Mouse (Mus musculus): Measurements from ENCODE around the gene Gba. TPM values are rescaled to one million over a fixed set of nuclear protein-coding genes. Genes with fewer than 3 reads are reported as not detected.

Gene Gba
- total and polyA plus RNA-seq, 2 experiments from 2014 or later: 46.8 to 77.4 TPM

DNA sequence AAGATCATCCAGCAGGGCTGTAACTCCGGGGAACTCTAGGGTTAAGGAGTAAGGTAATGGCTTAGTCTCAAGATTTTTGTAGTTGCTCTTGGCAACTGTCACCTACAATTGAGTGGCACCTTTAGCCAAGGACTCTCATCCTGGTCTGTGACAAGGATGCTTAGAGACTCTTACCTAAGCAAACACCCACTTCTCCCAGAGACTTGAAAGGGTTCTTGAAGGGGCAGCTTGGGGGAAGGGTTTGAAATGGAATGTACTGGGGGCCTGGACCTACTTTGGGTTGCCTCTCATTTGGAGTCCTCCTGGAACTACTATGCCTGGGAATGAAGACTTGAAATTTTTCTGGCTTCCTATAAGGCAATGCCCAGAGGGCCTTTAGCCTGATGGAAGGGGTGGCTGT, 15.5 kb downstream of the Gba start:
- Histone ChIP-seq H3K4me3 (ENCODE audit: low read length) (no peak overlapping the region), H3K4me1 (ENCODE audit: insufficient read depth, low read length) (peaks cover 7% of the 10 kb centered on the region; the same call in 1 of the 2 replicates), H3K4me2 (ENCODE audit: low read depth, low read length) (no peak overlapping the region), H3K9ac (replicated peaks; ENCODE audit: low read length) (no peak overlapping the region), H3K27ac (no peak overlapping the region), H3K9me3 (ENCODE audit: low read length) (no peaks in the 10 kb centered on the region), H3K36me3 (ENCODE audit: insufficient read depth, low read length) (no peaks in the 10 kb centered on the region), H3K27me3 (ENCODE audit: insufficient read depth, low read length) (no peaks in the 10 kb centered on the region)
- no peak for ATAC-seq
- WGBS: 83% methylated on average over 1 of the region's 1 CpGs
- DNase-seq (ENCODE audit: low spot score): no peak
- TF ChIP-seq CTCF (IDR thresholded peaks at IDR 0.05; ENCODE audit: low read depth): no peak

DNA sequence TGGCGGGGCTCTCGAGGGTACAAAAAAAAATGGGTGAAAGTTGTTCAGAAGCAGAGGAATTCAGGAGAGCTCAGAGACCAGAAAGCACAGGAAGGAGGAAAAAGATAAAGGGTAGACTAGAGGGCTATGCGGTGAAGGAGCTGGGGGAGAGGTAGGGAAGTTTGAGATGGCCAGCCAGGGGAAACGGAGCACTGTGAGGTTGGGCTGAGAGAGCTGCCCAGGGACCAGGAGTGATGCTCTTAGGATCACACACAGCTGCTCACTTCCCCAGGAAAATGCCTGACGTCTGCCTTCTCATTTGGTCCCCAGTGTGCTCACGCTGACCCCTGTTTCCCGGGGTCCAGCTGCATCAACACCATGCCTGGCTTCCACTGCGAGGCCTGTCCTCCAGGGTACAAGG, 16.8 kb downstream of the Gba start:
- no peak for TF ChIP-seq CTCF (IDR thresholded peaks at IDR 0.05; ENCODE audit: low read depth)

DNA sequence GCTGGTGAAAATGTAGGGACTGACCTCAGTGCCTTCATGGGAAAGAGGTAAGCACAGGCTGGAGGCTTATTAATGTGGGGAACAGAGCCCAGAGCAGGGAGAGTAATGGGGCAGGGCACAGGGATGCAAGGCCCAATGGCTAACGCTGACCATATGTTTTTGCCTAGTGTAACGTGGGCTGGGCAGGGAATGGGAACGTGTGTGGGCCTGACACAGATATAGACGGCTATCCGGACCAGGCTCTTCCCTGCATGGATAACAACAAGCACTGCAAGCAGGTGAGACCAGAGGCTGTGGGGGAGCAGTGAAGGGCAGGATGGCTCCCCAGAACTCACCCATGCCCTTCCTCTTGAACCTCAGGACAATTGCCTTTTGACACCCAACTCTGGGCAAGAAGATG, 18.4 kb downstream of the Gba start:
- Histone ChIP-seq H3K27ac (no peak overlapping the region), H3K9ac (replicated peaks; ENCODE audit: low read length) (no peak overlapping the region), H3K9me3 (ENCODE audit: low read length) (no peaks in the 10 kb centered on the region), H3K4me1 (ENCODE audit: insufficient read depth, low read length) (peaks cover 12% of the 10 kb centered on the region; the same call in 1 of the 2 replicates), H3K4me3 (ENCODE audit: low read length) (no peak overlapping the region), H3K36me3 (ENCODE audit: insufficient read depth, low read length) (no peaks in the 10 kb centered on the region), H3K4me2 (ENCODE audit: low read depth, low read length) (no peak overlapping the region), H3K27me3 (ENCODE audit: insufficient read depth, low read length) (no peaks in the 10 kb centered on the region)
- TF ChIP-seq CTCF (IDR thresholded peaks at IDR 0.05; ENCODE audit: low read depth): no peak
- DNase-seq (ENCODE audit: low spot score): no peak
- no peak for ATAC-seq
- 52% methylated on average over 5 of the region's 5 CpGs for WGBS

More for the DNA sequence above, 16.8 kb downstream of the Gba start:
- H3K9me3 ChIP-seq (ENCODE audit: low read length): no peaks in the 10 kb centered on the region
- ATAC-seq (no peak), DNase-seq (ENCODE audit: low spot score) (no peak)
- no peak overlapping the region for H3K4me2 ChIP-seq (ENCODE audit: low read depth, low read length)
- peaks cover 7% of the 10 kb centered on the region; the same call in 1 of the 2 replicates for H3K4me1 ChIP-seq (ENCODE audit: insufficient read depth, low read length)
- H3K27ac ChIP-seq: no peak overlapping the region
- H3K9ac ChIP-seq (replicated peaks; ENCODE audit: low read length): no peak overlapping the region
- 38% methylated on average over 8 of the region's 8 CpGs for WGBS
- H3K4me3 ChIP-seq (ENCODE audit: low read length): no peak overlapping the region
- no peaks in the 10 kb centered on the region for H3K36me3 ChIP-seq (ENCODE audit: insufficient read depth, low read length)
- no peaks in the 10 kb centered on the region for H3K27me3 ChIP-seq (ENCODE audit: insufficient read depth, low read length)

DNA sequence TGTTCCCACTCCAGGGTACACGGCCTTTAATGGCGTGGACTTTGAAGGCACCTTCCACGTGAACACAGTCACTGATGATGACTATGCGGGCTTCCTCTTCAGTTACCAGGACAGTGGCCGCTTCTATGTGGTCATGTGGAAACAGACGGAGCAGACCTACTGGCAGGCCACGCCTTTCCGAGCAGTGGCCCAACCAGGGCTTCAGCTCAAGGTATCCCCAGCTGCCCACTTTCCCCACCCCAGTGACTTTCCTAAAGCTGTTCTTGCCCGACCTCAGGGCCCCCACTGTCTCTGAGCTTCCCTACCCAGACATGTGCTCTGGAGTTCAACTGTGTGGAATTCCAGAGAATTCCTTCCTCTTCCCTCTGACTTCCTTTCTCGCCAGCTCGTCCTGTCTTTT, 22.1 kb downstream of the Gba start:
- ATAC-seq: no peak
- Histone ChIP-seq H3K4me2 (ENCODE audit: low read depth, low read length) (peak overlapping the region; percentile 68), H3K27ac (peak overlapping the region; percentile 78), H3K4me1 (ENCODE audit: insufficient read depth, low read length) (peaks cover 12% of the 10 kb centered on the region; the same call in 1 of the 2 replicates), H3K27me3 (ENCODE audit: insufficient read depth, low read length) (no peaks in the 10 kb centered on the region), H3K9ac (replicated peaks; ENCODE audit: low read length) (peak overlapping the region; percentile 41), H3K36me3 (ENCODE audit: insufficient read depth, low read length) (no peaks in the 10 kb centered on the region), H3K9me3 (ENCODE audit: low read length) (no peaks in the 10 kb centered on the region), H3K4me3 (ENCODE audit: low read length) (peak overlapping the region; percentile 40)
- WGBS: 29% methylated on average over 11 of the region's 11 CpGs
- TF ChIP-seq CTCF (IDR thresholded peaks at IDR 0.05; ENCODE audit: low read depth): no peak
- DNase-seq (ENCODE audit: low spot score): no peak

DNA sequence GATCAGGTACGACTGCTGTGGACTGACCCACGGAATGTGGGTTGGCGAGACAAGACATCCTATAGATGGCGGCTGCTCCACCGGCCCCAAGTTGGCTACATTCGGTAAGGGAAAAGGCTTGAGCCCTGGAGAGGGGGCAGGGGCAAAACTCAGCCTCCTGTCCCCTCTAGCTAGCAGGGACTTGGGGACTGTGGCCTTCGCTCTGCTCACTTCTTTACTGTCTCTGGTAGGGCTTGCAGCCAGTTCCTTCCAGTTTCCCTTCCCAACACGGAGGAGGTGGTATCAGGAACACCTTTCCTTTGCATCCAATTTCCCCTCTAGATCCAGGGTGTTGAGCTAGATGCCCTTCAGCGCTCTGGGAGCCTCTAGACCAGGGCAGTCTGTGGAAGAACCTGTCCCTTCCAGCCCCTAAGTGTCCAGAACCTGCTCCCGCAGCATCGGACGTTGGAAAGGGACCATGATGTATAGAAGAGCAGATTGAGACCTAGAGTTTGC, 22.6 kb downstream of the Gba start:
- DNase-seq (ENCODE audit: low spot score): no peak
- H3K9ac ChIP-seq (replicated peaks; ENCODE audit: low read length): peak overlapping the region; percentile 41
- no peaks in the 10 kb centered on the region for H3K27me3 ChIP-seq (ENCODE audit: insufficient read depth, low read length)
- H3K36me3 ChIP-seq (ENCODE audit: insufficient read depth, low read length): no peaks in the 10 kb centered on the region
- ATAC-seq: no peak
- H3K4me2 ChIP-seq (ENCODE audit: low read depth, low read length): peak overlapping the region; percentile 68
- H3K9me3 ChIP-seq (ENCODE audit: low read length): no peaks in the 10 kb centered on the region
- 29% methylated on average over 12 of the region's 12 CpGs for WGBS
- TF ChIP-seq CTCF (IDR thresholded peaks at IDR 0.05; ENCODE audit: low read depth): no peak
- H3K27ac ChIP-seq: peak overlapping the region; percentile 78
- peak overlapping the region; percentile 40 for H3K4me3 ChIP-seq (ENCODE audit: low read length)
- peaks cover 12% of the 10 kb centered on the region; the same call in 1 of the 2 replicates for H3K4me1 ChIP-seq (ENCODE audit: insufficient read depth, low read length)

DNA sequence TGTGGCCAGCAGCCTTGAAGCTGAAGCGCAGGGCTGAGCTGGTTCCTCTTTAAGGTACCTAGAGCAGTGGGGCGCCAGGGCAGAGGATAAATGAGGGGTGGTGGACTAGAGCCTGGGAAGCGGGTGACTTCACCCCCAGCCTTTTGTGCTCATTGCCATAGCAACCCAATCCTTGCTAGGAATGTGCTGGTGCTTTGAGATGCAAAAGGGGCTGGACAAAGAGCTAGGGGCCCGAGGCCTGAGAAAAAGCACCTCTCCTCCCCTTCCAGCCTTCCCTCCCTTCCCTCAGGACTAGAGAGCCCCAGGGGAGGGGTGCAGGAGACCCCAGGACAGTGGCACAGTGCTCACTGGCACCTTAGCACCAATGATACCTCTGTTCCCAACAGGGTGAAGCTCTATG, 23.2 kb downstream of the Gba start:
- ATAC-seq (peak; percentile 62), DNase-seq (ENCODE audit: low spot score) (peak; percentile 81)
- H3K4me2 ChIP-seq (ENCODE audit: low read depth, low read length): peak overlapping the region; percentile 68
- H3K27me3 ChIP-seq (ENCODE audit: insufficient read depth, low read length): no peaks in the 10 kb centered on the region
- H3K4me1 ChIP-seq (ENCODE audit: insufficient read depth, low read length): peaks cover 12% of the 10 kb centered on the region; the same call in 1 of the 2 replicates
- WGBS: 25% methylated on average over 4 of the region's 4 CpGs
- peak overlapping the region; percentile 40 for H3K4me3 ChIP-seq (ENCODE audit: low read length)
- H3K27ac ChIP-seq: peak overlapping the region; percentile 78
- H3K9ac ChIP-seq (replicated peaks; ENCODE audit: low read length): peak overlapping the region; percentile 41
- H3K36me3 ChIP-seq (ENCODE audit: insufficient read depth, low read length): no peaks in the 10 kb centered on the region
- H3K9me3 ChIP-seq (ENCODE audit: low read length): no peaks in the 10 kb centered on the region
- no peak for TF ChIP-seq CTCF (IDR thresholded peaks at IDR 0.05; ENCODE audit: low read depth)

DNA sequence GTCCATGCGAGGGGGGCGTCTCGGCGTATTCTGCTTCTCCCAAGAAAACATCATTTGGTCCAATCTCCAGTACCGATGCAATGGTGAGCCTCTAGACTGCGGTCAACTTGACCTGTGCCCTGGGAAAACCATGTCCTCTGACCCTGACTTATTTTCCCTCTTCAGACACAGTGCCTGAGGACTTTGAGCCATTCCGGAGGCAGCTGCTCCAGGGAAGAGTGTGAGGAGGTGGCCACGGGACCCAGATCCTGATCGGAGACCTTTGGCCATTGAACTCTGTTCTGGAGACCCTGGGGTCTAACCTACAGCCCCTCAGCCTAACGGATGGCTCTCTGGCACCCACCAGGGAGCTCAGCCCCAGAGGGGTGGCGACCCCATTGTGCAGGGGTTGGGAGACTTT, 23.6 kb downstream of the Gba start:
- no peak for TF ChIP-seq CTCF (IDR thresholded peaks at IDR 0.05; ENCODE audit: low read depth)
- H3K9me3 ChIP-seq (ENCODE audit: low read length): no peaks in the 10 kb centered on the region
- H3K36me3 ChIP-seq (ENCODE audit: insufficient read depth, low read length): no peaks in the 10 kb centered on the region
- no peak for ATAC-seq
- H3K4me1 ChIP-seq (ENCODE audit: insufficient read depth, low read length): peaks cover 12% of the 10 kb centered on the region; the same call in 1 of the 2 replicates
- H3K27ac ChIP-seq: peak overlapping the region; percentile 78
- peak overlapping the region; percentile 68 for H3K4me2 ChIP-seq (ENCODE audit: low read depth, low read length)
- no peaks in the 10 kb centered on the region for H3K27me3 ChIP-seq (ENCODE audit: insufficient read depth, low read length)
- DNase-seq (ENCODE audit: low spot score): no peak
- H3K9ac ChIP-seq (replicated peaks; ENCODE audit: low read length): peak overlapping the region; percentile 41
- WGBS: 17% methylated on average over 11 of the region's 11 CpGs
- H3K4me3 ChIP-seq (ENCODE audit: low read length): peak overlapping the region; percentile 40

Measured in hindbrain, postnatal 0 days (tissue).